Mouse (Mus musculus) gastrocnemius, adult 2 months (tissue): ENCODE results near the gene Vmn1r37. TPM values are rescaled to one million over a fixed set of nuclear protein-coding genes. Genes with fewer than 3 reads are reported as not detected.
"Not testable (repeated sequence)": the region's sequence is repeated elsewhere in the genome, so short reads cannot be mapped to it uniquely, and the experiment has no call there.

Source experiments
- DNase-seq: peaks from one replicate; pipeline ENCODE4 v3.0.0; 2022
- H3K27ac ChIP-seq: fragments of 200-600 bp; 2 replicates; pipeline ENCODE4 v1.8.1; 2022; ENCODE audit warnings: mild to moderate bottlenecking
- H3K4me3 ChIP-seq: fragments of 200-600 bp; 2 replicates; pipeline ENCODE4 v1.8.1; 2022; ENCODE audit warnings: mild to moderate bottlenecking, moderate library complexity
- CTCF ChIP-seq: fragments of 200-600 bp; IDR thresholded peaks from 2 replicates; pipeline ENCODE4 v1.8.1; 2022; ENCODE audit warnings: antibody characterized with exemption, mild to moderate bottlenecking, moderate library complexity
- intact Hi-C: fragments of 180-260 bp; cut with DNase I; formaldehyde crosslinking; loops from one replicate; pipeline ENCODE4 v1.15.1; 2025
- long read RNA-seq, 2 experiments: library from polyadenylated mRNA; stranded (forward); transcript quantifications; one replicate each; pipeline ENCODE4 v2.0.0; 2021
- total RNA-seq, 2 experiments: library from RNA; stranded (reverse); gene quantifications; 2 replicates each; pipeline ENCODE4 v1.2.3; 2021

Gene Vmn1r37
- not detected for total RNA-seq
- long read RNA-seq, experiment 1: 0 reads
- long read RNA-seq, experiment 2: 0 reads

DNA sequence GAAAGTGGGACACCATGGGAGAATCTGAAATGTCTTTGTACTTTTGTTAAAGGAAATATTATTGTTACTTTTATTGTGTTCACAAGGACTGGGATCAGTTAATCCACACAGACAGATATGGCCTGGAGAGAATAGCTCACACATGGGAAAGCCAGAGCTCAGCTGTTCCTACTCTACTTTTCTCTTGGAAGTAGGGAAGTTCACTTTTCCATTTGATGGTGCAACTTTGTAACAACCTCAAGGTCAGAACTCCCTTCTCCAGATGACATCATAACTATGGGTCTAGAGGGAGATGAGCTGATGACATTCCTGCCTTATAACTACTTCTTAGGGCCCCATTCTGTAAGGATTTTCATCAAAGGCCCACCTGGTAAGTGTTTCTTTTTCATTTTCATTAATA, at the start of gene Vmn1r37:
Gene Vmn1r37, plus strand, starts transcription at position 301 of the 400 bp plus-strand sequence.
- H3K4me3 ChIP-seq, intact Hi-C loops, DNase-seq, H3K27ac ChIP-seq: not testable (repeated sequence)

DNA sequence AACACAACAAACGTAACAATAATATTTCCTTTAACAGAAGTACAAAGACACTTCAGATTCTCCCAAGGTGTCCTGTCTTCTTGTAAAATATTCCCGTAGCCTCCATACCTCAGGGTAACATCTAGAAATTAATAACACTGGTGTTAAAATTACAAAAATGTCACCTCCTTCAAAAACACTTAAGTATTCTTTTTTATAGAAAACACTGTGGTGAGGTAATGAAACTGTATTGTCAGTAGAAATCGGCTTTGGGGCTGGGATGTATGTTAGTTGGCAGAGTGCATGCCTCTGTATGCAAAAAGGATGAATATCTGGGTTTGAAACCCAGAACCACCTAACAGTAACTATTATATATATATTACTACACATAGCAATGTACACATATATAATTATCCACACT, 43.4 kb upstream of the Vmn1r37 start, which contains the start of gene Vmn1r35:
Gene Vmn1r35, minus strand, starts transcription at position 101 of the 400 bp plus-strand sequence.
- DNase-seq: no peak
- intact Hi-C loops: no loop called here
- TF ChIP-seq CTCF: no peak
- Histone ChIP-seq H3K27ac (no peak within 1 kb of the TSS), H3K4me3 (no peak within 1 kb of the TSS)

DNA sequence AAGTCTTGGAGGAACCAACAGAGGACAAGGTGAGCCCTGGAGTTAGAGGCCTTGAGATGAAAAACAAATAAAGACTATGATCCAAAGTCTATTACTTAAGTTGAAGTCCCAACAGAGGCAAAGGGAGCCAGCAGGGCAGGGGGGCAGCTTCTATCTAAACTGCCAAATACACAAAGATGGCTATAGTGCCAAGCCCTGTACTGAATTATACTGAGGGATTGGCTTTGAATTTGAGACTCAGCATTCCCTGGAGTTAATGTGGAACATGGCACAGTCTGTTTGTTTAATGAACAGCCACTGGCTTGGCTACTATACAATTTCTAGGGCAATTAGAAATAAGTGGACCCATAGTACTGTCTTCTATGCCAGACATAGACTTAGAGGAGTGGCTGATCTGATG, 20.3 kb upstream of the Vmn1r37 start:
- intact Hi-C loops: no loop called here
- no peak for DNase-seq
- no peak overlapping the region for H3K27ac ChIP-seq
- TF ChIP-seq CTCF: no peak
- no peak overlapping the region for H3K4me3 ChIP-seq

DNA sequence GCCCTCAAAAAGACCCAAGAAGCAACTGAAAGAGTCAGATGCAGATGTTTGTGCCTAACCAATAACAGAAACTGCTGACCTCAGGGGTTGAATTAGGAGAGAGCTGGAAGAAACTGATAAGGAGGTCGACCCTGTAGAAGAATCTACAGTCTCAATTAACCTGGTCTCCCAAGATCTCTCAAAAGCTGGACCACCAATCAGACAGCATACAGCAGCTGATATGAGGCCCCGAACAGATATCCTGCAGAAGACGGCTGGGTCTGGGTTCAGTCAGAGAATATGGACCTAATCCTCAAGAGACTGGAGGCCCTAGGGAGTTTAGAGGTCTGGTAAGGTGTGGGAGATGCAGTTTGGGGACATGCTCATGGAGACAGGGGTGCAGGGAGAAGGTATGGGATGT, 15.3 kb upstream of the Vmn1r37 start:
- TF ChIP-seq CTCF: no peak
- no peak overlapping the region for H3K4me3 ChIP-seq
- DNase-seq: no peak
- intact Hi-C loops: no loop called here
- H3K27ac ChIP-seq: no peak overlapping the region

DNA sequence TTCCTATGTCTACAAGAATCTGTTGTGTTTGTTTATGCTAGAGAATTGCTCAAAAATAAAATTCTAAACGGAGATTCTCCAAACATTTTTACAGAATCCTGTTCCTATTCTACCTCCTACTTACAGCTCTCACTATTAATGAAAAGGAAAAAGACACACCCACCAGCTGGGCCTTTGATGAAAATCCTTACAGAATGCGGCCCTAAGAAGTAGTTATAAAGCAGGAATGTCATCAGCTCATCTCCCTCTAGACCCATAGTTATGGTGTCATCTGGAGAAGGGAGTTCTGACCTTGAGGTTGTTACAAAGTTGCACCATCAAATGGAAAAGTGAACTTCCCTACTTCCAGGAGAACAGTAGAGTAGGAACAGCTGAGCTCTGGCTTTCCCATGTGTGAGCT, 10.1 kb upstream of the Vmn1r37 start, which contains the start of gene Vmn1r36:
Gene Vmn1r36, minus strand, starts transcription at position 101 of the 400 bp plus-strand sequence.
- intact Hi-C loops, H3K4me3 ChIP-seq, H3K27ac ChIP-seq, DNase-seq: not testable (repeated sequence)

DNA sequence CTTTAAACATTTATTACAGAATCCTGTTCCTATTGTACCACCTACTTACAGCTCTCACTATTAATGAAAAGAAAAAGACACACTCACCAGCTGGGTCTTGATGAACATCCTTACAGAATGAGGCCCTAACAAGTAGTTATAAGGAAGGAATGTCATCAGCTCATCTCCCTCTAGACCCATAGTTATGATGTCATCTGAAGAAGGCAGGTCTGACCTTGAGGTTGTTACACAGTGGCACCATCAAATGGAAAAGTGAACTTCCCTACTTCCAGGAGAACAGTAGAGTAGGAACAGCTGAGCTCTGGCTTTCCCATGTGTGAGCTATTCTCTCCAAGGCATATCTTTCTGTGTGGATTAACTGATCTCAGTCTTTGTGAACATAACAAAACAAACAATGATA, 53.3 kb downstream of the Vmn1r37 start, which contains the start of gene Vmn1r38:
Gene Vmn1r38, minus strand, starts transcription at position 101 of the 400 bp plus-strand sequence.
- intact Hi-C loops, H3K27ac ChIP-seq, H3K4me3 ChIP-seq, DNase-seq: not testable (repeated sequence)

Other genes starting within 250 kb of the Vmn1r37 start
- gene Mad2l1, start 194.0 kb upstream of the Vmn1r37 start, total RNA-seq: 1 to 10 TPM in 1 of 2 experiments, under 1 TPM in 1; 0.87 to 1.6 TPM
- not detected for gene Vmn1r32, start 169.3 kb upstream of the Vmn1r37 start, total RNA-seq
- gene Vmn1r33, start 111.1 kb upstream of the Vmn1r37 start, total RNA-seq: not detected
- not detected for gene Vmn1r34, start 85.5 kb upstream of the Vmn1r37 start, total RNA-seq
- not detected for gene Vmn1r35, start 43.5 kb upstream of the Vmn1r37 start, total RNA-seq
- not detected for gene Vmn1r36, start 10.2 kb upstream of the Vmn1r37 start, total RNA-seq
- gene Vmn1r38, start 53.2 kb downstream of the Vmn1r37 start, total RNA-seq: not detected
- not detected for gene Vmn1r39, start 81.2 kb downstream of the Vmn1r37 start, total RNA-seq
- gene Gng12, start 167.0 kb downstream of the Vmn1r37 start, total RNA-seq: 10 to 100 TPM; 28.0 to 28.9 TPM